Mouse (Mus musculus) heart, adult 2 months (tissue): ENCODE measurements around the gene Rasa3.

ENCODE experiments used
- CTCF ChIP-seq: fragments of 200-600 bp; IDR thresholded peaks from 2 replicates; pipeline ENCODE4 v1.8.1; 2022; ENCODE audit warnings: antibody characterized with exemption, mild to moderate bottlenecking, moderate library complexity
- POLR2A ChIP-seq: fragments of 200-500 bp; IDR thresholded peaks from 2 replicates; pipeline ENCODE4 v1.6.1; 2011; ENCODE audit warnings: mild to moderate bottlenecking, low read depth, low read length, control low read depth; ENCODE audit not compliant: insufficient read depth

GRCm38 (mm10) chr8:13676701-13677412 is 546 bp downstream of the Rasa3 start:
- TF ChIP-seq POLR2A (no peak), CTCF (no peak)
